Mouse (Mus musculus) neural tube, embryonic 13.5 days (tissue): ENCODE data around the gene Fam43a. TPM values are rescaled to one million over a fixed set of nuclear protein-coding genes. Genes with fewer than 3 reads are reported as not detected.

Experiments used
- ATAC-seq: fragments of 200-750 bp; cut with Nextera tagmentation; 2 replicates; pipeline ENCODE4 v1.8.0; 2017; ENCODE audit warnings: low read depth, mild to moderate bottlenecking, moderate TSS enrichment, moderate library complexity
- H3K27ac ChIP-seq: fragments of 300-500 bp; sonication (generic); replicated peaks from 2 replicates; pipeline ENCODE4 v1.5.1; 2015; ENCODE audit warnings: moderate library complexity, mild to moderate bottlenecking, inconsistent platforms
- H3K27me3 ChIP-seq: fragments of 300-500 bp; sonication (generic); 2 replicates; pipeline ENCODE4 v1.6.1; 2015; ENCODE audit warnings: mild to moderate bottlenecking, inconsistent platforms
- H3K36me3 ChIP-seq: fragments of 300-500 bp; sonication (generic); 2 replicates; pipeline ENCODE4 v1.6.1; 2015; ENCODE audit warnings: mild to moderate bottlenecking, inconsistent platforms
- H3K4me1 ChIP-seq: fragments of 300-500 bp; sonication (generic); replicated peaks from 2 replicates; pipeline ENCODE4 v1.6.1; 2015; ENCODE audit warnings: inconsistent platforms
- H3K4me2 ChIP-seq: fragments of 300-500 bp; sonication (generic); 2 replicates; pipeline ENCODE4 v1.6.1; 2015; ENCODE audit warnings: inconsistent platforms, mild to moderate bottlenecking, moderate library complexity
- H3K4me3 ChIP-seq: fragments of 300-500 bp; sonication (generic); 2 replicates; pipeline ENCODE4 v1.5.1; 2015; ENCODE audit warnings: mild to moderate bottlenecking, inconsistent platforms
- H3K9ac ChIP-seq: fragments of 300-500 bp; sonication (generic); 2 replicates; pipeline ENCODE4 v1.6.1; 2015; ENCODE audit warnings: moderate library complexity, mild to moderate bottlenecking, inconsistent platforms
- H3K9me3 ChIP-seq: fragments of 300-500 bp; sonication (generic); 2 replicates; pipeline ENCODE4 v1.6.1; 2016; ENCODE audit warnings: inconsistent platforms
- WGBS: fragments of 180-500 bp; shearing (Covaris S2); methylation state at CpG from one replicate; pipeline ENCODE4 v1.1.7; 2015; 5-methylcytosine and 5-hydroxymethylcytosine counted together
- polyA plus RNA-seq: library from polyadenylated mRNA; unstranded; fragments of >200 nt; fragmentation: Nextera tagmentation; extraction: Ambion mirVana; gene quantifications from 2 replicates; pipeline ENCODE4 v1.2.1, GENCODE M21; 2015

Gene Fam43a
- polyA plus RNA-seq, 1 experiment from 2014 or later, result 20.2 TPM

DNA sequence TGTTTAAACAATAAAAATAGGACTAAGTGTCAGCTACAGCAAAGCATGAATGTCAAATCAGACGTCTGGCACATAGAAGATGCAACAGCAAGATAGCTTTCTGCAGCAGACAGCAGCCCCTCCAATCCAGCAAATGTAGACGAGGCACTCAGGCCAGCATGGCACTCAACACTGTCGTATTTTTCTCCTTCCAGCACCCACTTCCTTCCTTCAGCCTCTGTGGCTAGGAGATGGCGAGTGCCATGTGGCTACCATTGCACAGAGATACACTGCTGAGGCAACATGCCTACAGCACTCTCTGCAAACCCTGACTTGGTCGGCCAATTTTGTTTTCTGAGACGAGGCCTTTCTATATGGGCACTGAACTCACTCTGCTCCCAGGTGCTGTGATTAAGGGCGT, 23.7 kb upstream of the Fam43a start:
- no peak for ATAC-seq
- peaks cover 95% of the 10 kb centered on the region for H3K36me3 ChIP-seq
- H3K4me1 ChIP-seq, result no peaks in the 10 kb centered on the region
- no peaks in the 10 kb centered on the region for H3K9me3 ChIP-seq
- no peak overlapping the region for H3K4me2 ChIP-seq
- no peak overlapping the region for H3K9ac ChIP-seq
- H3K27ac ChIP-seq, result no peak overlapping the region
- H3K27me3 ChIP-seq, result no peaks in the 10 kb centered on the region
- no peak overlapping the region for H3K4me3 ChIP-seq
- 87% methylated on average over 7 of the region's 7 CpGs for WGBS

DNA sequence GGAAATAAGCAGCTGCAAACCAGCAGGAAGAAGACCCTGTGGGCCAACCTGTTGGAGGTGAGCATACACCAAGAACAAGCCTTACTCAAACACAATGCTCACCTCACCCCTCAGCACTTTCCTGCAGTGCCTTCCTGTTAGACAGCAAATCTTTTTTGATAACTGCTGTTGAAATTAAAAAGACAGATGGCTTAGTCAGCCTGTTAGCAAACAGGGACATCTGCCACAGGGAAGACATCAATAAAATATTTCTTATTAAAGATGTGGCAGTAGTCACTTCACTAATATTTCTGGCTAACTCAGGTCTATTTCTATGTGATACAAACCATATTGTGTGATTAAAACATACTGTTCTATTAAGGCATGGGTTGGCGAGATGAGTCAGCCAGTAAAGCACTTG, 23.1 kb upstream of the Fam43a start:
- H3K4me3 ChIP-seq, result no peak overlapping the region
- no peak overlapping the region for H3K27ac ChIP-seq
- H3K36me3 ChIP-seq, result peaks cover 95% of the 10 kb centered on the region
- ATAC-seq, result no peak
- H3K4me1 ChIP-seq, result no peaks in the 10 kb centered on the region
- no peaks in the 10 kb centered on the region for H3K9me3 ChIP-seq
- no peak overlapping the region for H3K4me2 ChIP-seq
- 95% methylated on average over 1 of the region's 1 CpGs for WGBS
- no peak overlapping the region for H3K9ac ChIP-seq
- H3K27me3 ChIP-seq, result no peaks in the 10 kb centered on the region

DNA sequence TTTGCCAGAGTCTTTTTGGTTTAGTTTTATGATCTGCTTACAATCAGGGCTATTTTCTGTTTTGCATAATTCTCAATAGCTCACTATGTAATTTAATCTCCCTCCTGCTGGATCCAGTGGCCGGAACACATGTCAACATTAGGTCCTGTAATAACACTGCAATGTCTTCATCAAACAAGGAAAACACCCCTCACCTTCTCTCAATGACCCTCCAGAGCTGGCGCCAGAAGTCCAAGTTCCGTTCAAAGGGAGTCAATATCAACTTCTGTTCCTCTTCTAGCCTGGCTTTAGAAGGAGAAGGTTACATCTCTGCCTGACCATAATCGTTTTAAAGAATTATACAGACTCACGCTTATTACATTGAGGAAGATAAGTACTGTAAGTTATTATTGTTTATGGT, 18.8 kb upstream of the Fam43a start:
- H3K9me3 ChIP-seq, result no peaks in the 10 kb centered on the region
- H3K27me3 ChIP-seq, result no peaks in the 10 kb centered on the region
- H3K4me2 ChIP-seq, result no peak overlapping the region
- no peak for ATAC-seq
- H3K27ac ChIP-seq, result no peak overlapping the region
- H3K9ac ChIP-seq, result no peak overlapping the region
- peaks cover 98% of the 10 kb centered on the region for H3K36me3 ChIP-seq
- no peak overlapping the region for H3K4me3 ChIP-seq
- 92% methylated on average over 5 of the region's 5 CpGs for WGBS
- peaks cover 5% of the 10 kb centered on the region; the same call in 1 of the 2 replicates for H3K4me1 ChIP-seq

DNA sequence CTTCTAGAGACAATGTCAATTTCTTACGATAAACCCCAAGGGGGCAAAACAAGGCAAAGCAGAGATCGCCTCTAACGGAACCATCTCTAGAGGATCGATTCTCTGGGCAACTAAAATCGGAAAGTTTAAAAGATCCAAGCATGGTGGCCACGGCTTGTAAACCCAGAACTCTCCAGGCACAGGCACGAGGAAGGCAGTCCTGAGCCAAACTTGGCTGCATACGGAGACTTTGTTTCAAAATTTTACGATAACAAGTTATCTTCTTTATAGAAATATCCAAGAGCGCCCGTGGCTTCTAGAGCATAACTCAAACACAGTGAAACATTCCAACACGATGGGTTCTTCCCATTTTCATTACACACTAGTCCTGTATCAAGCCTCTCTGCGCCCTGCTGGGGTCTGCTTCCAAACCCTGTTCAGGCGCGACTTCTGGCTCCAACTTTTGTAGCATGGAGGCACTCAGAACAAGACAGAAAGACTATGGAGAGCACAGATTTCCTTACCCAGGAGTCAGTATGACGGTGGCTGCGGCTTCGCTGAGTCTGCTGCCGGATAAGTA, 12.5 kb upstream of the Fam43a start:
- H3K9me3 ChIP-seq, result no peaks in the 10 kb centered on the region
- peaks cover 20% of the 10 kb centered on the region for H3K4me1 ChIP-seq
- H3K36me3 ChIP-seq, result peaks cover 35% of the 10 kb centered on the region
- H3K4me3 ChIP-seq, result peak overlapping the region; percentile 72
- peak overlapping the region; percentile 73 for H3K9ac ChIP-seq
- WGBS, result 4% methylated on average over 19 of the region's 19 CpGs
- peak overlapping the region; percentile 96 for H3K4me2 ChIP-seq
- ATAC-seq, result peak; percentile 65
- no peaks in the 10 kb centered on the region for H3K27me3 ChIP-seq
- peak overlapping the region; percentile 25; the same call in 1 of the 2 replicates for H3K27ac ChIP-seq

DNA sequence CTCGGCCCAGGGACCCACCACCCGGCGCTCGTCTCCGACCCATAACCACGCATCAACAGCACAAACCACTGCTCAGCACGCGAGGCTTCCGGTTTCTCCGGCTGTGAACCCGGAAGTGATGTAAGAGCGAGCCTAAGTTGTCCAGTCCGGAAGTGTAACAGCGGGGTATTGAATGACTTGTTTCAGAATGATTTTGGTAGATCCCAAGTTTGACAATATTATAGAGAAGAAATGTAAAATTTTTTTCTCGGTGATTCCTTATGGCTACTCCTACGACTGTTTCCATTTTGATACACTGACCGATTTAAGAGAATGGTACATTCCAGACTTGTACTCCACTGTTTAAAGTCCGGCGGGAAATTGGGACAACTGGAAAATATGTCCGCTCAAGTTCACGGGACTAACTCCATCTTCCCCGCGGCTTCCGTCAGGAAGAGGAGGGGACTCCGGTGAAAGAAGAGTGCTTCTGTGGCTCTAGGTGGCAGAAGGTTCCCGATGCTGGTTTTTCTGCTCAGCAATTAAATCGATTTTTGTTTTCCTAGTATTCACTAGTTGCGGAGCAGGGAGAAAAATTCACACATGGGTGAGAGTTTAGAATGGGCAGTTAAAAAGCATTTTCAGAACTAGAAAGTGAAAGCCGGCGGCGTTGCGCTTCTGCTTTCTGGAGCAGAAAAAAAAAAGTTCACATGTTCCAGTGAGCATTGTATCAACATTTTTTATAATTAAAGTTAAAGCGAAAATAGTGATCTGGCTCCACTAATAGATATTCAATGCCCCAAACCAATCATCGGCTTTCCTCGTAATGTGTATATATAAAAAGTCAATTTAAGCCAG, 11.8 kb upstream of the Fam43a start, which contains the start of gene Lsg1:
Gene Lsg1 (minus strand): TSS at position 99 of the 834 bp plus-strand sequence.
- Histone ChIP-seq H3K4me1 (peaks cover 20% of the 10 kb centered on the region), H3K9ac (peak within 1 kb of the TSS; percentile 73), H3K4me3 (peak within 1 kb of the TSS; percentile 72), H3K9me3 (no peaks in the 10 kb centered on the region), H3K27ac (peak within 1 kb of the TSS; percentile 25), H3K27me3 (no peaks in the 10 kb centered on the region), H3K36me3 (peaks cover 28% of the 10 kb centered on the region), H3K4me2 (peak within 1 kb of the TSS; percentile 96)
- ATAC-seq, result peak; percentile 95
- 4% methylated on average over 35 of the region's 35 CpGs for WGBS

DNA sequence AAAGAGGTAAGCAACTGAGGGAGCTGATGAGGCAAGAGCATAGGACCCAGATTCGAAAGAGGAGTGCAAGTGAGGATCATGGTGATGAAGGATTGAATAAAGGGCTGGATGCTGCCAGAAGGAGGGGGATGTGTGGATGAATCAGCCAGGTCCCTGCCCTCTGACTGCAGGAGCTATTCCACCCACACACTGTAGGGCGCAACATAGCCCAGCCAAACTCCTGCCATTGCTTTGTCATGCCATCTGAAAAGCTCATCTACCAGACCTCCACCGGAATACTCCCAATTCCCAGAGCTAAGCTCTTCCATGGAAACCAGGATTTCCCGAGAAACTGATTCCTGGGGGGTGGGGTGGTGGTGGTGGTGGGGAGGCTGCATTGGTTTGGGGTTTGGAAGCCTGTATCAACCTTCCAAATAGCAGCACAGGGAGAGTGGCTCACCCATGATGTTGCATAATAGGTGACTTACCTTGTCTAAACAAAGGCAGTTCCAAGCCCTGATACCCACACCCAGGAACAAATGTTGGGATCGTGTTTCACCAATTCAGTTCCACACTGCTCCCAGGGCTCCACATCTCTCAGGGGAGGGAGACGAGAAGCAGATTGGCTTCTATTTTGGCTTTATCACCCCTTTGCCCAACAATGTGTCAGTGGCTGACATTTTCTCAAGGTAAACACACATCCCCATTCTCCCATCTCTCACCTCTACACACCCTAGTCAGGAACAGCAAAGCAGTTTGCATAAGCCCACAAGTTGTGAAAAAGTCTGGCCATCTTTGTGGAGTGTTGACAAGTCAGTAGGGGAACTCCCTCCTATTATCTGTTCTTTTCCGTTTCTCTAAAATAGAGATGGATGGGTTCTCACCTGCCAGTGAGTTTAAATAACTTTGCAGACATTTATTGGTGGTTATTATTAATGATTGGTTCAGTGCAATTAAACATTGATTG, 9.0 kb upstream of the Fam43a start:
- H3K9me3 ChIP-seq, result no peaks in the 10 kb centered on the region
- no peak for ATAC-seq
- no peak overlapping the region for H3K4me3 ChIP-seq
- peaks cover 17% of the 10 kb centered on the region for H3K4me1 ChIP-seq
- no peak overlapping the region for H3K9ac ChIP-seq
- peaks cover 2% of the 10 kb centered on the region; the same call in 1 of the 2 replicates for H3K36me3 ChIP-seq
- H3K4me2 ChIP-seq, result no peak overlapping the region
- no peak overlapping the region for H3K27ac ChIP-seq
- H3K27me3 ChIP-seq, result no peaks in the 10 kb centered on the region
- 42% methylated on average over 7 of the region's 7 CpGs for WGBS

DNA sequence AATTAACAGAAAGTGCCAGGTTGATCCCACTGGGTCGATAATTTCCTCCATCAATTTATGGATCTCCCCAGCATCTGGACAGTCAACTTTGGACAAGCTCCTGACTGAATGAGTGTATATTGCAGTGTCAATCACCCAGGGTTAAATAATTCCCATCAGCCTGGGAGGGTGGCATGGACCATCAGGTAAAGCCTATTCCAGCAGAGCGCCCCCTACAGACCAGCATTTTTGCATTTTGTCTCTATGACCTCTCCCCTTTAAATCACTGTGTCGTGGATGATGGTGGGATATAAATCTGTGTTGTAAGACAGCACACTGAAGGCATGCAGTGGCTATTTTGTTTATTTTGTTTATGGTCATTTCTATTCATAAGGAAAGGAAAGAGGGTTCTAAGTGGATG, 7.5 kb upstream of the Fam43a start:
- 0 out of 2 replicates have a peak, but pooled peaks cover 4% of the 10 kb centered on the region for H3K27me3 ChIP-seq
- no peaks in the 10 kb centered on the region for H3K36me3 ChIP-seq
- H3K9me3 ChIP-seq, result no peaks in the 10 kb centered on the region
- no peak overlapping the region for H3K27ac ChIP-seq
- no peak overlapping the region for H3K4me3 ChIP-seq
- H3K9ac ChIP-seq, result no peak overlapping the region
- WGBS, result 47% methylated on average over 3 of the region's 3 CpGs
- H3K4me2 ChIP-seq, result no peak overlapping the region
- peaks cover 10% of the 10 kb centered on the region for H3K4me1 ChIP-seq
- no peak for ATAC-seq

DNA sequence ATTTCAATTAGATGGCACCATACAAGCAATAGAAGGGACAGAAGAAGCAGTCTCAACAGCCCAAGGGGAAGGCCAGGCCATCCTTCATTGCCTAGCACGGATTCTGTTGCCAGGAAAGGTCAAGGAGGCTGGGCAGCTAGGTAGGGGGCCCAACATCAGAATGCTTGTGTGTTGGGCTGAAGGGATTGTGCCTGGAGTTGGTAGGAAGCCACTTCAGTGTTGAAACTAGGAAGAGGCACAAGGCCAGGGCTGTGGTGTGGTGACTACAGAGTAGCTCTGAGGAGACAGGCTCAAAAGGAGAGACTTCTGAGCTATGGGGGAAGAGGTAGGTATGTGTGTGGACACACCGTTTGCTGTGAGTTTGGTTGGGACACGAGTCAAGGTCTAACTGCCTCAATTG, 4.2 kb upstream of the Fam43a start:
- no peak overlapping the region for H3K27ac ChIP-seq
- H3K36me3 ChIP-seq, result no peaks in the 10 kb centered on the region
- H3K27me3 ChIP-seq, result 0 out of 2 replicates have a peak, but pooled peaks cover 5% of the 10 kb centered on the region
- ATAC-seq, result no peak
- 58% methylated on average over 3 of the region's 3 CpGs for WGBS
- H3K4me2 ChIP-seq, result no peak overlapping the region
- no peak overlapping the region for H3K4me3 ChIP-seq
- no peak overlapping the region for H3K9ac ChIP-seq
- H3K9me3 ChIP-seq, result no peaks in the 10 kb centered on the region
- peaks cover 24% of the 10 kb centered on the region for H3K4me1 ChIP-seq

DNA sequence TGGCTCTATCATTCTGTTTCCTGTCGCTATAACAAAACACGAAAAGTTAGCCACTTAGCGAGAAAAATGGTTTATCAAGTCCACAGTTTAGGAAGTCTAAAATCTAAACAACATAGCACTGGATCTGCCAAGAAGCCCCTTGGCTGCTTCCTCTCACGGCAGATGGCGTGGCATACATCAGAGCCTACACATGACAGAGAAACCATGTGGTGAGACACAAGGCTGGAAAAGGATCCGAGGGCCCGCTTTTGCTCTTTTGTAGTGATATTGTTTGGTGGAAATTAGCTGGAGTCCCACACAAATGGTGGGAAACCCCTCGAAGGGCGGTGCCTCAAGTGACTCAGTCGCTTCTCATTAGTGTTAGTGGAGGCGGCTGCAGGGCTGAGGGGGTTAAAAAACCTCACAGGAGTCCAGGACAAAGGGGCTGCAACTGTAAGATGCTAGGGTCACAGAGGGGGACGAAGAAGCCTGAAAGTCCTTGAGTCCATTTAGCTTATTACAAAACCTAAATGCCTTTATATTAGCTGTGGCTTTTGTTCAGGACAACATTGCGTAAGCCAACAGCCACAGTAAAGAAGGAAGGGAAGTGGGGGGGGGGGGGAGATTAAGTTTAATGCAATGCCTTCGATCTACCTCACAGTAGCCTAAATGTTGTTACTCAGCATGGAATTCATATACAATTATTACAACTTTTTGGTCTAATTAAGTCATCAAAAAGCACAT, 3.5 kb upstream of the Fam43a start:
- no peak overlapping the region for H3K4me3 ChIP-seq
- WGBS, result 58% methylated on average over 14 of the region's 14 CpGs
- H3K9ac ChIP-seq, result no peak overlapping the region
- H3K4me1 ChIP-seq, result peaks cover 31% of the 10 kb centered on the region
- no peaks in the 10 kb centered on the region for H3K36me3 ChIP-seq
- H3K27me3 ChIP-seq, result peaks cover 12% of the 10 kb centered on the region
- no peak overlapping the region for H3K27ac ChIP-seq
- no peak overlapping the region for H3K4me2 ChIP-seq
- no peaks in the 10 kb centered on the region for H3K9me3 ChIP-seq
- ATAC-seq, result no peak

DNA sequence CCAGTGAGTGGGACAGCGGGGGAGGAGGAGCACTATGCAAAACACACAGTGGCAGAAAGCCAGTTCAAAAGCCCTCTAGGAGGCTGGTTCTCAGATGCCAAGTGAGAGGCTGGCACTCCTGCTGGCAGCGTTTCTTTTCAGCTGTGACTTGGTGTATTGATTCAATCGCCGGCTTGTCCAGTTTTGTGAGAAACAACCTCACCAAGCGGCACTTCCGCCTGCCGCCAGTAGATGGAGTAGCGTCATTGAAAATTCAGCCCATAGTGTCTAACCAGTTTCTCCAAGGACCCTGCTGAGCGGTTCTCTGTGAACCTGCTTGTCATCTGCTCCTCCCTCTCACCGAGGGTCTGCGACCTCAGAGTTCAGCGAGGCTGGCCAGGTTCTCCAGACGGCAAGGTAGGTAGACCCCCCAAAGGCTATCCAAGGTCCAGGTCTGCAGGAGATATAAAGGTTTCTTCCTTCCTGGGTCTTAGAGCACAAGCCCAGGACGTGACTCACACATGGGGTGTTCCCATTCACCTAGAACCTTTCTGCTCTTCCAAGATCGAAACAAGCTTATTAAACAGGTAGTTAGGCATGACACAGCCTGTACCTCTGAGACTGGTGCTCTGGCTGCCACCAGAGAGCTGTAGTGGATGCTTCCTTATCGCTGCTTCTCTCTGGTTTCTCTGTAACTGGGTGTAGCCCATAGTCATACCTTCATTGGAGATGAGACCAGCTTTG, 2.4 kb upstream of the Fam43a start:
- Histone ChIP-seq H3K4me2 (peak overlapping the region; percentile 51), H3K36me3 (no peaks in the 10 kb centered on the region), H3K27ac (0 out of 2 replicates have a peak overlapping the region, but pooled peaks have one; percentile 15), H3K9me3 (no peaks in the 10 kb centered on the region), H3K4me3 (peak overlapping the region; percentile 14; the same call in 1 of the 2 replicates), H3K4me1 (peaks cover 42% of the 10 kb centered on the region), H3K9ac (peak overlapping the region; percentile 55; the same call in 1 of the 2 replicates), H3K27me3 (peaks cover 23% of the 10 kb centered on the region)
- WGBS, result 10% methylated on average over 16 of the region's 16 CpGs
- ATAC-seq, result peak; percentile 42; the same call in 1 of the 2 replicates
